Mouse (Mus musculus) lung, postnatal 0 days (tissue): ENCODE measurements at regions not wholly inside any gene's neighbourhood (a gene's known extent, or its start where the extent isn't known, plus 50 kb on each side); places are given as distances from the start of the nearest gene placed in this dataset.
A peak's percentile ranks its signal among the peaks of the same experiment; 100 is the strongest.

Experiments
- ATAC-seq: fragments of 200-750 bp; cut with Nextera tagmentation; 2 replicates; pipeline ENCODE4 v1.8.0; 2017; ENCODE audit warnings: moderate library complexity
- DNase-seq: peaks from one replicate; pipeline ENCODE4 v3.0.0-alpha.2; 2016; ENCODE audit warnings: low spot score
- H3K27ac ChIP-seq: fragments of 300-500 bp; sonication (generic); 2 replicates; pipeline ENCODE4 v1.5.1; 2014; ENCODE audit warnings: antibody characterized with exemption, mild to moderate bottlenecking, low read length, mixed read lengths
- H3K27me3 ChIP-seq: fragments of 300-500 bp; sonication (generic); replicated peaks from 2 replicates; pipeline ENCODE4 v1.6.1; 2014; ENCODE audit warnings: low read length, mixed read lengths; ENCODE audit not compliant: insufficient read depth
- H3K36me3 ChIP-seq: fragments of 300-500 bp; sonication (generic); 2 replicates; pipeline ENCODE4 v1.6.1; 2014; ENCODE audit warnings: low read length, mixed read lengths; ENCODE audit not compliant: insufficient read depth
- H3K4me1 ChIP-seq: fragments of 300-500 bp; sonication (generic); 2 replicates; pipeline ENCODE4 v1.6.1; 2014; ENCODE audit warnings: antibody characterized with exemption, low read depth, low read length, mixed read lengths; ENCODE audit not compliant: insufficient read depth
- H3K4me2 ChIP-seq: fragments of 300-500 bp; sonication (generic); replicated peaks from 2 replicates; pipeline ENCODE4 v1.6.1; 2014; ENCODE audit warnings: low read depth, mild to moderate bottlenecking, low read length, moderate library complexity, mixed read lengths
- H3K4me3 ChIP-seq: fragments of 300-500 bp; sonication (generic); 2 replicates; pipeline ENCODE4 v1.5.1; 2014; ENCODE audit warnings: low read depth, low read length
- H3K9ac ChIP-seq: fragments of 300-500 bp; sonication (generic); replicated peaks from 2 replicates; pipeline ENCODE4 v1.6.1; 2014; ENCODE audit warnings: low read depth, mild to moderate bottlenecking
- H3K9me3 ChIP-seq: fragments of 300-500 bp; sonication (generic); 2 replicates; pipeline ENCODE4 v1.6.1; 2016; ENCODE audit warnings: low read length, mixed read lengths
- CTCF ChIP-seq: IDR thresholded peaks from 2 replicates; pipeline ENCODE4 v1.5.1; 2016; ENCODE audit warnings: antibody characterized with exemption, mild to moderate bottlenecking
- EP300 ChIP-seq: IDR thresholded peaks from 2 replicates; pipeline ENCODE4 v1.6.1; 2016; ENCODE audit warnings: antibody characterized with exemption, mild to moderate bottlenecking, control low read depth
- WGBS: fragments of 180-500 bp; shearing (Covaris S2); extraction: QIAGEN DNeasy Blood & Tissue Kit; methylation state at CpG from one replicate; pipeline ENCODE4 v1.1.7; 2014; 5-methylcytosine and 5-hydroxymethylcytosine counted together

DNA sequence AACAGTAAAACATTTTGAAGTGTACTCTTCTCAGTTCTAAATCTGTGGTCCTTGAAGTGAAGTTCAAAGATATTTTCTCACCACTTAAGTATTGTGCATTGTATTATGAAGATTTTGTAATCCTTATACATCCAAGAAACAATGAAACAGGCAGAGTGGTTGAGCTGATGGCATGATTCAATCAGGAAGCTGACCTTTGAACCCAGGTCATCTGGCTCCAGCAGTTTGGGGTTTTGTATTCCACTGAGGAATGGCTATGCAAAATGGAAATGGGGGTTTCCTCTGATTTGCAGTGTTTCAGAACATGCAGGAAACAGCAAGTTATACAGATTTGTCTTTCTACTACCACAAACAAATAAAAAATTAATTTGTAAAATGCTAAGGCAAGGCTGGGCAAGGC, 836.2 kb upstream of the Sox9 start:
- no peaks in the 10 kb centered on the region for H3K27me3 ChIP-seq
- no peaks in the 10 kb centered on the region for H3K36me3 ChIP-seq
- H3K4me1 ChIP-seq = no peaks in the 10 kb centered on the region
- H3K4me3 ChIP-seq = no peak overlapping the region
- DNase-seq (no peak), ATAC-seq (no peak)
- no peaks in the 10 kb centered on the region for H3K9me3 ChIP-seq
- H3K4me2 ChIP-seq = no peak overlapping the region
- TF ChIP-seq CTCF (no peak), EP300 (no peak; the same call in 1 of the 2 replicates)
- no peak overlapping the region for H3K9ac ChIP-seq
- no peak overlapping the region for H3K27ac ChIP-seq

DNA sequence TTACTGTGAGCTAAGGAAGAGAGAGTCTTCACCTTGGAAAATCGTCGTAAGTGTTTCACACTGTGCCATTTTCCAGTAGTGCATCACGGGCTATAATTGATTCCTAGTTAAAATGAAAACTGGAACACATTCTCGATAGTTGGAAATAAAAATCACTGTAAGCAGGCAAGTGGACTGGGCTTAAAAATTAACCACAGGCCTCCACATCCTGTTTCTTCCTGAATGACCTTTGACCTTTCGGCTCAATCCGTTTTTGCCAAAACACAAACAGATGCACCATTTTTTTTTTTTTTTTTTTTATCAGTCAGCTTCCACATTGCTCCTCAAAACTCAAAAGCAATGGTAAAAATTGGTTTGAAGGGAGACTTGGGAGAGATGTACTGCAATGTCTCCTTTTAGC, 834.4 kb upstream of the Sox9 start:
- Histone ChIP-seq H3K27me3 (no peaks in the 10 kb centered on the region), H3K27ac (no peak overlapping the region), H3K4me1 (no peaks in the 10 kb centered on the region), H3K36me3 (no peaks in the 10 kb centered on the region), H3K9me3 (no peaks in the 10 kb centered on the region), H3K4me2 (no peak overlapping the region), H3K4me3 (no peak overlapping the region), H3K9ac (no peak overlapping the region)
- TF ChIP-seq EP300 (no peak), CTCF (no peak)
- 79% methylated on average over 6 of the region's 6 CpGs for WGBS
- DNase-seq (no peak), ATAC-seq (no peak)

DNA sequence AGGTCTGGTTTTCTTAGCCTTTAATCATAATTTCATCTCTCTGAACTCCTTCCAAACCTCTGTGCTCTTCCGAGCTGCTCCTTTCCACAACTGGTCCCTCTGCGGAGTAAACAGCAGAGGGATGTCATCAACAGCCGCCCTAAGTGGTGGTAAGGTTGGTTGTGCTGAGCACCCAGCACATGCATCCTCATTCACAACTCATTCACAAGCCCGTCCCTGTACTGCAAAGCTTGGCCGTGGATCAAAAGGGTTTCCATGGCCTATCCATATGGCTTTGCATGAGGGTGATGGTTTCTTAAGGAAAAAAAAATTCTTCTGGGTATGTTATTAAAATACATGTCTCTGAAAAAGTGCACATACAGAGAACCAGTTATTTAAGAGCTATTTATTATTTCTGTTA, 828.6 kb upstream of the Sox9 start:
- ATAC-seq = no peak
- WGBS = 54% methylated on average over 5 of the region's 5 CpGs
- no peak for DNase-seq
- no peak overlapping the region for H3K27ac ChIP-seq
- H3K4me1 ChIP-seq = no peaks in the 10 kb centered on the region
- no peaks in the 10 kb centered on the region for H3K27me3 ChIP-seq
- no peak overlapping the region for H3K4me3 ChIP-seq
- H3K4me2 ChIP-seq = no peak overlapping the region
- TF ChIP-seq EP300 (no peak), CTCF (no peak)
- H3K9me3 ChIP-seq = no peaks in the 10 kb centered on the region
- H3K9ac ChIP-seq = no peak overlapping the region
- H3K36me3 ChIP-seq = no peaks in the 10 kb centered on the region

DNA sequence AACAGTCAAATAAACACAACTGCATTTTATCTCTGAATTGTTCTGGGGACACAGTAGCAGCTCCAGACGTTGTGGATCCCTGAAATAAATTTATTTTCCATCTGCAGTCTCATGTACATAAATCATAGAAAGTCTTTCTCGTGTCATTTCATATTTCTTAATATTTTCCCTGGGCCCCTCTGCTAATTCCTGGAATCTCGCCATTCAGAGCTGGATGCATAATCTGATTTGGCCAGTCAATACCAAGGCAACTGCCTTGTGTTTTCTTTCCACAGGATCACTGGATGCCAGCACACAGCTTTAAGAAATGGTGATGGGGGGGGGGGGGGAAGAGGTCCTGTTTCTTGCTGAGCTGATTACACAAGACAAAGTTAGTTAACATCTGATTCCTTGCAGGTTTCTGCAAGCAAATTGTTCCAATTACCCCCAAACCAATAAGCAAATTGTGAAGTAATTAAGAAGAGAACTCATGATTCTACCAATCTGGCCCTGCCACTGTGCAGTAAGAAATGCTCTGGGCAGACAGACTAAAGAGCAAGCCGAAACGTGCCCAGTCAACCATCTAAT, 824.2 kb upstream of the Sox9 start:
- Histone ChIP-seq H3K36me3 (no peaks in the 10 kb centered on the region), H3K9me3 (no peaks in the 10 kb centered on the region), H3K9ac (no peak overlapping the region), H3K4me2 (no peak overlapping the region), H3K4me3 (no peak overlapping the region), H3K4me1 (no peaks in the 10 kb centered on the region), H3K27me3 (no peaks in the 10 kb centered on the region), H3K27ac (no peak overlapping the region)
- TF ChIP-seq CTCF = no peak
- no peak for TF ChIP-seq EP300
- ATAC-seq (peak; percentile 44; the same call in 1 of the 2 replicates), DNase-seq (peak; percentile 60)
- WGBS = 60% methylated on average over 5 of the region's 5 CpGs

DNA sequence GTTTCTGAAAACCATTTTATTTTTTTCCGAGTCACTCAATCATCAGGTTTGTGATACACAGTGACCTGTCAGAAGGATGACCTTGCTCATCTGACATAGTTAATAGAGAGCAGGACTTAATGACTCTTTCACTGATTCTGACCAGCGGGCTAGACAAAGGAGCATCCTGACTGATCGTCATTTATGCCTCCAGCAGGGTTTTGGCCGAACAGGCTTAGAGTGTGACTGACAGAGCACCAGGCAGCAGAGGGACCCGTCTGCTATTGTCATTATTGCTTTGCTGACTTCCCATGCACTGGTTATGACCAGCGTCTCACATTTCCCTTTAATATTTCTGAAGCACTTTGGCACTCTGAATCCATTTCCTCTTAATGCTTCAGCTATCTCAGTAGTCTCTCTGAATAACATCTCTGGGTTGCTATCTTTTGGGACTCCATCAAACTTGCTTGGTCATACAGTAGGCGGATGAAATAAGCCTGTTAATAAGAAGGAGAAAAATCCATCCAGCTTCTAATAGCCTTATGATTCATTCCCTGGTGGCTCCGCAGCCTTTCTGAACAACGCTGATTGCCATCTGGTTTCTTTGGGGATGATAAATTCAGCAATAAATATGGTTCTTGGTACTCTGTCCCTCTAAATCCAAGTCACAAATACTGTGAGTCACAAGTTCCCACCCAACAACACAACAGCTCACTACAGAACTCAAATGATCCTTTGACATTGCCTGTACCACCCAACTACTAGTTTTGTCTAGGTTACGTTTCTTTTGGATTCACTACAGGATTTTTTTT, 820.8 kb upstream of the Sox9 start:
- H3K4me2 ChIP-seq = no peak overlapping the region
- no peak overlapping the region for H3K9ac ChIP-seq
- TF ChIP-seq CTCF (no peak), EP300 (no peak)
- H3K36me3 ChIP-seq = no peaks in the 10 kb centered on the region
- H3K9me3 ChIP-seq = no peaks in the 10 kb centered on the region
- H3K4me3 ChIP-seq = no peak overlapping the region
- no peak overlapping the region for H3K27ac ChIP-seq
- ATAC-seq = no peak
- H3K4me1 ChIP-seq = no peaks in the 10 kb centered on the region
- H3K27me3 ChIP-seq = no peaks in the 10 kb centered on the region
- 60% methylated on average over 10 of the region's 10 CpGs for WGBS
- no peak for DNase-seq

DNA sequence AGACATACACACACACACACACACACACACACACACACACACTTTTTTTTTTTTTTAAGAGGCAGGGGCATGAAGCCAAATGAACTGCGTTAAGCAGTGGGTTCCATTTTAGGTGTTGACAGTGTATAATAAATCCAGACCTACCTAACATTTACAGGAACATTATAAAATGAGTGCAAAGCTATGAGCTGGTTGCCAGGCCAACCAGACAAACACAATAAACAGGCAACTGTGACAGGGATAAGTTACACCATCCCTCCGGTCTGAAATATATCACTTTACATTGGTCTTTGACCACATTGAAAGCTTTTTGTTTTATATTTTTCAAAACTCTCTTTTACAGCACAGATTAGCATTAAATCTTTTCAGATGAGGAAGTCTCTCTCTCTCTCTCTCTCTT, 820.2 kb upstream of the Sox9 start:
- Histone ChIP-seq H3K36me3 (no peaks in the 10 kb centered on the region), H3K4me3 (no peak overlapping the region), H3K9ac (no peak overlapping the region), H3K9me3 (no peaks in the 10 kb centered on the region), H3K4me2 (no peak overlapping the region), H3K4me1 (no peaks in the 10 kb centered on the region), H3K27me3 (no peaks in the 10 kb centered on the region), H3K27ac (no peak overlapping the region)
- whole genome bisulfite sequencing = 56% methylated on average over 2 of the region's 2 CpGs
- no peak for TF ChIP-seq EP300
- TF ChIP-seq CTCF = no peak
- DNase-seq (no peak), ATAC-seq (no peak)
